In the genomic region with DNA sequence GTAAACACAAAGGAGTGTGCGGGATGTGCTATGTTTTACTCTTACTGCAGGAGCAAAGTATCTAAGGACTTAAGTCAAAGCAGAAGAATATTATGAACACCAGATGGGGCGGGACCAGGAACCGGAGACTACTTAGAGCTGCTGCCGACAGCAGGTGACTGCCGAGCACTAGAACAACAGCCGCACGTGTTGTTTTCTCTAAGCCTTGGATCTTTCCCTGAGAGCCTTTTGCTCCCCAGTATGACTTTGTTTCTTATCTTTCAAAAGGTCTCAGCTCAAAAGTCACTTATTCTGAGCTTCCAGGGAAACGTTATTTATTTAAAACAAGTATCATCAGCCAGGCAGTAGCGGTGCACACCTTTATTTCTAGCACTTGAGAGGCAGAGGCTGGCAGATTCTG, we compare ENCODE assay signal across 30 mouse cellular contexts.
"Had no signal": no experiment of that assay in that cellular context is flagged by ENCODE, and none has a peak within 500 bp of the region (broad histone marks: within the 10 kb centered on the region; RNA-seq: fewer than 3 reads in every experiment).

No protein-coding gene starts in this region.

- ATAC-seq: liver, embryonic 12.5 days; liver, postnatal 0 days; midbrain, embryonic 13.5 days; midbrain, embryonic 15.5 days; midbrain, embryonic 16.5 days had no signal

- DNase-seq: left cerebral cortex, postnatal 4 days; liver; liver, embryonic 13.5 days; liver, postnatal 0 days; lung, adult 2 months; lung, embryonic 14.5 days; lung, postnatal 10 days; lung, postnatal 14 days; lung, postnatal 4 days; midbrain, embryonic 14.5 days had no signal

- H3K27ac ChIP-seq: left cerebral cortex, adult 2 months; limb, embryonic 10.5 days; limb, embryonic 12.5 days; limb, embryonic 13.5 days; limb, embryonic 15.5 days; liver, embryonic 12.5 days; liver, embryonic 13.5 days; liver, embryonic 14.5 days; liver, embryonic 15.5 days; lung, embryonic 15.5 days; macrophage; midbrain, embryonic 10.5 days; midbrain, embryonic 12.5 days; midbrain, embryonic 13.5 days; midbrain, embryonic 15.5 days; neural tube, embryonic 12.5 days had no signal

- H3K4me1 ChIP-seq: limb, embryonic 10.5 days; limb, embryonic 12.5 days; limb, embryonic 13.5 days; limb, embryonic 15.5 days; liver, embryonic 12.5 days; liver, embryonic 13.5 days; liver, embryonic 15.5 days; lung, embryonic 15.5 days; midbrain, embryonic 10.5 days; midbrain, embryonic 12.5 days; midbrain, embryonic 13.5 days; midbrain, embryonic 15.5 days; neural tube, embryonic 12.5 days had no signal

- H3K27me3 ChIP-seq: limb, embryonic 12.5 days; limb, embryonic 13.5 days; limb, embryonic 15.5 days; liver, embryonic 12.5 days; liver, embryonic 13.5 days; liver, embryonic 15.5 days; lung, embryonic 15.5 days; megakaryocyte, embryonic 14.5 days; midbrain, embryonic 12.5 days; midbrain, embryonic 13.5 days; midbrain, embryonic 15.5 days; neural tube, embryonic 12.5 days had no signal

- H3K4me2 ChIP-seq: limb, embryonic 12.5 days; limb, embryonic 13.5 days; limb, embryonic 15.5 days; liver, embryonic 11.5 days; liver, embryonic 12.5 days; liver, embryonic 13.5 days; liver, embryonic 15.5 days; lung, embryonic 14.5 days; lung, embryonic 15.5 days; midbrain, embryonic 11.5 days; midbrain, embryonic 12.5 days; midbrain, embryonic 13.5 days; midbrain, embryonic 15.5 days; neural tube, embryonic 12.5 days had no signal

- H3K4me3 ChIP-seq: left cerebral cortex, adult 2 months; limb, embryonic 10.5 days; limb, embryonic 12.5 days; limb, embryonic 13.5 days; limb, embryonic 15.5 days; liver, embryonic 12.5 days; liver, embryonic 13.5 days; liver, embryonic 15.5 days; lung, embryonic 15.5 days; megakaryocyte, embryonic 14.5 days; midbrain, embryonic 10.5 days; midbrain, embryonic 12.5 days; midbrain, embryonic 13.5 days; midbrain, embryonic 15.5 days; myocyte; neural tube, embryonic 12.5 days had no signal

- H3K9ac ChIP-seq: limb, embryonic 12.5 days; limb, embryonic 13.5 days; limb, embryonic 15.5 days; liver, embryonic 12.5 days; liver, embryonic 13.5 days; liver, embryonic 14.5 days; liver, embryonic 15.5 days; liver, postnatal 0 days; lung, embryonic 14.5 days; lung, embryonic 15.5 days; midbrain, embryonic 12.5 days; midbrain, embryonic 13.5 days; midbrain, embryonic 15.5 days; neural tube, embryonic 12.5 days had no signal

- H3K9me3 ChIP-seq: limb, embryonic 10.5 days; limb, embryonic 12.5 days; limb, embryonic 13.5 days; limb, embryonic 15.5 days; liver, embryonic 12.5 days; liver, embryonic 13.5 days; liver, embryonic 15.5 days; lung, embryonic 15.5 days; megakaryocyte, embryonic 14.5 days; midbrain, embryonic 10.5 days; midbrain, embryonic 12.5 days; midbrain, embryonic 13.5 days; midbrain, embryonic 15.5 days; neural tube, embryonic 12.5 days had no signal
